In the genomic region with DNA sequence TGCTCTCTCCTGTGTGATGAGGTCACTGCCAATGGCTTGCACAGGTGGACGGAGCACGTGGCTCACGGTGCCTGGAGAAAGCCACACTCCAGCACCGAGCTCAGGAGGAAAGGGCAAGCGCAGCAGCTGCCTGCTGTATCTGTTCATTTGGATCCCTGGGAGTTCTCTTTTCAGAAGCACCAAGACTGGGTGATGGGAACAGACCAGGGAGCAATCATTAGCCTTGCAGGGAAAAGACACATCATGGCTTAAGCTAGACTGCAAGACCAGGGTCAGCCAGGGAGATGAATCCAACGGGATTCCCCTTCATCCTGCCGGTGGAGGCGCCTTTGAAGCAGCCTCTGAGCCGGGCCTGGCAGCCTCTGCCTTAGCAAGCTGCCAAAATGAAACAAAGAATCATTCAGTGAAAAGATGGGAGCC, we compare ENCODE assay signal across 10 mouse cellular contexts. TPM values are rescaled to one million over a fixed set of nuclear protein-coding genes. Genes with fewer than 3 reads are reported as not detected.
DNase-seq lines count a peak whose midpoint lies in the region; ATAC-seq and TF ChIP-seq lines count a peak whose summit lies in the region.
"Had no signal": no experiment of that assay in that cellular context is flagged by ENCODE, and none has a peak within 500 bp of the region (broad histone marks: within the 10 kb centered on the region; RNA-seq: fewer than 3 reads in every experiment).

No protein-coding gene starts in this region.

- H3K4me3 ChIP-seq in forebrain, postnatal 0 days (ENCODE audit: low read depth, low read length), result no peak overlapping the region

- peak overlapping the region; percentile 18; the same call in 1 of the 2 replicates for H3K9ac ChIP-seq in forebrain, postnatal 0 days

- 12% methylated on average over 9 of the region's 9 CpGs for WGBS in forebrain, postnatal 0 days

- peak overlapping the region; percentile 74 for H3K27ac ChIP-seq in forebrain, postnatal 0 days (ENCODE audit: low read depth, low read length)

- peak; percentile 39 for DNase-seq in kidney, postnatal 10 days
- DNase-seq in kidney, adult 18-20 months, result no peak
- DNase-seq in cerebellum, adult 8-10 months, result peak; percentile 57
- peak; percentile 80 for DNase-seq in forebrain, postnatal 0 days
- DNase-seq in left cerebral cortex, postnatal 14 days (ENCODE audit: low spot score in 2 of 2), result peak; percentile 63 to 64
- peak; percentile 42 to 60 for DNase-seq in right cerebral cortex, adult 2 months (ENCODE audit: low spot score in 2 of 2)
- DNase-seq in B cell, adult 2 months, result no peak
- no peak for DNase-seq in kidney, adult 11 months

- no peaks in the 10 kb centered on the region for H3K27me3 ChIP-seq in forebrain, postnatal 0 days (ENCODE audit: insufficient read depth, low read length)

- ATAC-seq in forebrain, postnatal 0 days, result peak; percentile 58
- ATAC-seq: Patski had no signal

- intact Hi-C loops in left cerebral cortex, postnatal 14 days (cut with DNase I), result no loop called here

- no peak overlapping the region for H3K4me2 ChIP-seq in forebrain, postnatal 0 days (ENCODE audit: low read depth)

- peaks cover 19% of the 10 kb centered on the region for H3K4me1 ChIP-seq in forebrain, postnatal 0 days (ENCODE audit: insufficient read depth)

- no peaks in the 10 kb centered on the region for H3K36me3 ChIP-seq in forebrain, postnatal 0 days (ENCODE audit: insufficient read depth)

- H3K9me3 ChIP-seq in forebrain, postnatal 0 days (ENCODE audit: low read length), result no peaks in the 10 kb centered on the region

- TF ChIP-seq CTCF in forebrain, postnatal 0 days (IDR thresholded peaks at IDR 0.05; ENCODE audit: low read depth), result peak; percentile 25; the same call in 1 of the 2 replicates

RNA-seq across cellular contexts. Expression of gene Ccdc42, which starts 7.3 kb away (rescaled TPM):
- total RNA-seq in forebrain, postnatal 0 days (2014; rRNA removed), result 0.46 and 1.3 TPM in 2 replicates
- 0.43 and 0.85 TPM in 2 replicates for polyA plus RNA-seq in forebrain, postnatal 0 days (2015; fragmentation: Nextera tagmentation; extraction: Ambion mirVana)
- under 1 TPM; 0.95 to 0.99 TPM for total RNA-seq in left cerebral cortex, postnatal 14 days (2021)
- total RNA-seq: gastrocnemius, postnatal 4 days had no signal
- polyA plus RNA-seq: Patski had no signal

RNA-seq across cellular contexts. Expression of gene Mfsd6l, which starts 23.5 kb away (rescaled TPM):
- 0.15 and 0.24 TPM in 2 replicates for total RNA-seq in forebrain, postnatal 0 days (2014; rRNA removed)
- polyA plus RNA-seq in forebrain, postnatal 0 days (2015; fragmentation: Nextera tagmentation; extraction: Ambion mirVana), result 0.15 and 0.25 TPM in 2 replicates
- total RNA-seq in left cerebral cortex, postnatal 14 days (2021), result not detected

Comparison
In these comparisons a context has a peak if more than half of its experiments do, and no peak if none do; other contexts are left out.
1. DNase-seq: peak in kidney, postnatal 10 days (single experiment), cerebellum, adult 8-10 months (single experiment), forebrain, postnatal 0 days (single experiment), left cerebral cortex, postnatal 14 days (2 of 2) and right cerebral cortex, adult 2 months (2 of 2); none in kidney, adult 18-20 months (single experiment), B cell, adult 2 months (0 of 2) and kidney, adult 11 months (single experiment).